Mouse (Mus musculus) heart, embryonic 11.5 days (tissue): ENCODE data around the gene Adgrl3. TPM values are rescaled to one million over a fixed set of nuclear protein-coding genes. Genes with fewer than 3 reads are reported as not detected.

Source experiments
- ATAC-seq: fragments of 200-750 bp; cut with Nextera tagmentation; replicated peaks from 2 replicates; pipeline ENCODE4 v1.8.0; 2017; ENCODE audit warnings: moderate library complexity; ENCODE audit not compliant: insufficient number of reproducible peaks, low FRiP score, low TSS enrichment
- H3K27ac ChIP-seq: fragments of 300-500 bp; sonication (generic); 2 replicates; pipeline ENCODE4 v1.5.1; 2014; ENCODE audit warnings: mild to moderate bottlenecking, low read depth, low read length
- H3K27me3 ChIP-seq: fragments of 300-500 bp; sonication (generic); 2 replicates; pipeline ENCODE4 v1.6.1; 2014; ENCODE audit warnings: mild to moderate bottlenecking, low read length, mixed read lengths; ENCODE audit not compliant: control insufficient read depth, insufficient read depth
- H3K36me3 ChIP-seq: fragments of 300-500 bp; sonication (generic); 2 replicates; pipeline ENCODE4 v1.6.1; 2014; ENCODE audit warnings: mild to moderate bottlenecking, low read length, moderate library complexity, mixed read lengths; ENCODE audit not compliant: control insufficient read depth, insufficient read depth
- H3K4me1 ChIP-seq: fragments of 300-500 bp; sonication (generic); 2 replicates; pipeline ENCODE4 v1.6.1; 2014; ENCODE audit warnings: low read length; ENCODE audit not compliant: control insufficient read depth, insufficient read depth
- H3K4me2 ChIP-seq: fragments of 300-500 bp; sonication (generic); 2 replicates; pipeline ENCODE4 v1.6.1; 2014; ENCODE audit warnings: mild to moderate bottlenecking, moderate library complexity
- H3K4me3 ChIP-seq: fragments of 300-500 bp; sonication (generic); 2 replicates; pipeline ENCODE4 v1.5.1; 2014; ENCODE audit warnings: low read depth, low read length
- H3K9ac ChIP-seq: fragments of 300-500 bp; sonication (generic); 2 replicates; pipeline ENCODE4 v1.6.1; 2014; ENCODE audit warnings: mild to moderate bottlenecking, low read depth, low read length, moderate library complexity
- H3K9me3 ChIP-seq: fragments of 300-500 bp; sonication (generic); replicated peaks from 2 replicates; pipeline ENCODE4 v1.6.1; 2016; ENCODE audit warnings: low read length; ENCODE audit not compliant: control insufficient read depth
- WGBS: fragments of 180-500 bp; shearing (Covaris S2); extraction: QIAGEN DNeasy Blood & Tissue Kit; methylation state at CpG from one replicate; pipeline ENCODE4 v1.1.7; 2014; ENCODE audit not compliant: insufficient replicate concordance; 5-methylcytosine and 5-hydroxymethylcytosine counted together
- polyA plus RNA-seq: library from polyadenylated mRNA; unstranded; fragments of >200 nt; fragmentation: Nextera tagmentation; extraction: Ambion mirVana; gene quantifications from 2 replicates; pipeline ENCODE4 v1.2.1, GENCODE M21; 2014

The Adgrl3 gene
- polyA plus RNA-seq, 1 experiment from 2014 or later: 9.9 TPM

GRCm38 (mm10) chr5:81671025-81671424 lies 651.1 kb downstream of the Adgrl3 start:
- WGBS: 69% methylated on average over 4 of the region's 4 CpGs
- no peak for ATAC-seq
- Histone ChIP-seq H3K4me2 (no peak overlapping the region), H3K27ac (no peak overlapping the region), H3K9me3 (no peaks in the 10 kb centered on the region), H3K9ac (no peak overlapping the region), H3K27me3 (no peaks in the 10 kb centered on the region), H3K4me3 (no peak overlapping the region), H3K4me1 (no peaks in the 10 kb centered on the region), H3K36me3 (no peaks in the 10 kb centered on the region)

GRCm38 (mm10) chr5:81674275-81674974 lies 654.5 kb downstream of the Adgrl3 start:
- Histone ChIP-seq H3K9ac (no peak overlapping the region), H3K27ac (no peak overlapping the region), H3K36me3 (no peaks in the 10 kb centered on the region), H3K4me1 (no peaks in the 10 kb centered on the region), H3K4me3 (no peak overlapping the region), H3K27me3 (no peaks in the 10 kb centered on the region), H3K9me3 (no peaks in the 10 kb centered on the region), H3K4me2 (no peak overlapping the region)
- ATAC-seq: no peak
- WGBS: 61% methylated on average over 4 of the region's 4 CpGs

DNA sequence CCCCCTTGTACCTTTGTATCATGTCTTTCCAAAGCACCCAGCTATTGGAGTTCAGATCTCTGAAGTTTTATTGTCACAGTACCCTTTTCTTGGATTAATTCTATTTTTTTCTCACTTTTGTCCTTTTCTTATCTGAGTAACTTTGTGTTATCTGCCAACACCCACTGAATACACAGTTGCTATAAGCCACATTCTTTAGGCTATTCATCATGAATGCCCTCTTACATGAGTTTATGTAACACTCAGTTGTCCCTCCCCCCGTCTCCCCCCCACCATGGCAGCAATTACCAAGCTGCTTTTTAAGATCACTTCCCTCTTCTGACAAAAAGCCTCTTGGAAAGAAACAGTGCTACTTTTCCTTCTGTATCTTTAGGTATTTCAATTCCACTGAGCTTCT lies 655.0 kb downstream of the Adgrl3 start:
- no peak overlapping the region for H3K9ac ChIP-seq
- no peak overlapping the region for H3K4me2 ChIP-seq
- H3K4me3 ChIP-seq: no peak overlapping the region
- 44% methylated on average over 1 of the region's 1 CpGs for WGBS
- no peaks in the 10 kb centered on the region for H3K9me3 ChIP-seq
- H3K27ac ChIP-seq: no peak overlapping the region
- H3K4me1 ChIP-seq: no peaks in the 10 kb centered on the region
- ATAC-seq: no peak
- no peaks in the 10 kb centered on the region for H3K36me3 ChIP-seq
- no peaks in the 10 kb centered on the region for H3K27me3 ChIP-seq

- no peak for ATAC-seq
- no peak overlapping the region for H3K4me3 ChIP-seq
- no peak overlapping the region for H3K27ac ChIP-seq
- H3K36me3 ChIP-seq: no peaks in the 10 kb centered on the region
- no peak overlapping the region for H3K9ac ChIP-seq
- H3K4me2 ChIP-seq: no peak overlapping the region
- H3K4me1 ChIP-seq: no peaks in the 10 kb centered on the region
- WGBS: 80% methylated on average over 1 of the region's 1 CpGs
- no peaks in the 10 kb centered on the region for H3K27me3 ChIP-seq
- H3K9me3 ChIP-seq: no peaks in the 10 kb centered on the region
These were observed 657.0 kb downstream of the Adgrl3 start for GRCm38 (mm10) chr5:81676896-81677295.

- H3K27me3 ChIP-seq: no peaks in the 10 kb centered on the region
- H3K27ac ChIP-seq: no peak overlapping the region
- H3K4me1 ChIP-seq: no peaks in the 10 kb centered on the region
- 81% methylated on average over 3 of the region's 3 CpGs for WGBS
- no peaks in the 10 kb centered on the region for H3K9me3 ChIP-seq
- no peak overlapping the region for H3K4me3 ChIP-seq
- no peaks in the 10 kb centered on the region for H3K36me3 ChIP-seq
- no peak overlapping the region for H3K9ac ChIP-seq
- no peak for ATAC-seq
- H3K4me2 ChIP-seq: no peak overlapping the region
These were observed 666.3 kb downstream of the Adgrl3 start for GRCm38 (mm10) chr5:81686206-81686605.

DNA sequence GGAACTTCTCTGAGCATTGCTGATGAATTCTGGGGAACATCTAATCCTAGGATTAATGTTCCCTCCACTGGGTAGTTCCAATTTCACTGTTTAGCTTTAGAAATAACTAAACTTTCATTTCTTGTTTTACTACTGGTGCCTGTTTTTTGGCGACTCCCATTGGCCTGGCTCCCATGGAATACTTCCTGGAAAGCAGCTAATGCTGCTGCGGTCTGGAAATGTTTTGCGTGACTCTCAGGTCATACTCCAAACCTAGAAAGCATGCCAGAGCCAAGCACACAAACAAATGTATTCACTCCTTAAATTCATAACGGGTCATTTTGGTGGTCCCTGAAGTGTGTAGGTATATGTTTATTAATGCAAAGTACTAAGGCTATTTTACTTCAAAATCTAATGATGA lies 666.9 kb downstream of the Adgrl3 start:
- Histone ChIP-seq H3K4me1 (no peaks in the 10 kb centered on the region), H3K9me3 (no peaks in the 10 kb centered on the region), H3K36me3 (no peaks in the 10 kb centered on the region), H3K4me3 (no peak overlapping the region), H3K27me3 (no peaks in the 10 kb centered on the region), H3K4me2 (no peak overlapping the region), H3K9ac (no peak overlapping the region), H3K27ac (no peak overlapping the region)
- WGBS: 85% methylated on average over 4 of the region's 4 CpGs
- no peak for ATAC-seq

DNA sequence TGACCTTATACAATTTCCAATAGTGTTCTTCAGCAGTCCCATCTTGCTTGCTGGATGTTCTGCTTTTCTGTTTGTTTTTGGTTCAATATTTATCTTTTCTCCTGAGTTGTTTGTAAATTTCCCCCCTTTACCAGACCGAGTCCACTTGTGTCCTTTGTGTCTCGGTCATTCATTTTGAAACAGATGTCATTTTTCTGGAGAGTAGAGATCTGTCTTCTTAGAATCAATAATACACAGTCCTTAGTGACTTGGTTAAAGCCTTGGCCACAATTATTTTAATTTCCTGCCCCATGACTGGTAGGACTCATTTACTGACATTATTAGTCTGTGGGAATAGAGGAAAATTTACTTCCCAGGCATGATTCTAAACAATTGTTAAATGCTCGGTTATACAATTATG lies 709.7 kb downstream of the Adgrl3 start:
- no peak overlapping the region for H3K27ac ChIP-seq
- no peaks in the 10 kb centered on the region for H3K9me3 ChIP-seq
- WGBS: 80% methylated on average over 3 of the region's 3 CpGs
- ATAC-seq: no peak
- H3K4me1 ChIP-seq: no peaks in the 10 kb centered on the region
- H3K4me2 ChIP-seq: no peak overlapping the region
- H3K27me3 ChIP-seq: no peaks in the 10 kb centered on the region
- H3K9ac ChIP-seq: no peak overlapping the region
- H3K36me3 ChIP-seq: no peaks in the 10 kb centered on the region
- H3K4me3 ChIP-seq: no peak overlapping the region

DNA sequence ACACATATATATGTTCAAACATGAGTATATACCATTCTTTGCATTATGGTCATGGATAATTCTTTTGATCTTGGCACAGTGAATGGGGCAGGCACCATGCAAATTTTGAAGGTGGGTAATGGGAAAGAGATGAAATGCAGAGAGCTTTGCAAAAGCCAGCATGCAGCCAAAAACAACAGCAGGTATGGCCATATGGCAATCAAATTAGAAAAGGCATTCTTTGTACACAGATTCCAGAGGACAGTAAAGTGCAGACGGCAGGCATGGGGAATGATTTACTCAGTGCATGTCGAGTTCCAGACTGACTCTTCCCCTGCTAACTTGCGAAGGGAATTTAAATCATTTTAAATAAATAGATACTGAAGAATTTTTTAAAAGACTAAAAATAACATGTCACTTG lies 716.1 kb downstream of the Adgrl3 start:
- no peaks in the 10 kb centered on the region for H3K36me3 ChIP-seq
- 72% methylated on average over 3 of the region's 3 CpGs for WGBS
- H3K27ac ChIP-seq: no peak overlapping the region
- H3K4me3 ChIP-seq: no peak overlapping the region
- H3K4me1 ChIP-seq: no peaks in the 10 kb centered on the region
- no peaks in the 10 kb centered on the region for H3K27me3 ChIP-seq
- ATAC-seq: no peak
- no peak overlapping the region for H3K9ac ChIP-seq
- H3K4me2 ChIP-seq: no peak overlapping the region
- H3K9me3 ChIP-seq: no peaks in the 10 kb centered on the region

GRCm38 (mm10) chr5:81738286-81739032 lies 718.5 kb downstream of the Adgrl3 start:
- no peak for ATAC-seq

More at GRCm38 (mm10) chr5:81738286-81739032, 718.5 kb downstream of the Adgrl3 start:
- Histone ChIP-seq H3K4me1 (no peaks in the 10 kb centered on the region), H3K27ac (no peak overlapping the region), H3K4me3 (no peak overlapping the region), H3K4me2 (no peak overlapping the region), H3K9ac (no peak overlapping the region), H3K36me3 (no peaks in the 10 kb centered on the region), H3K27me3 (no peaks in the 10 kb centered on the region), H3K9me3 (no peaks in the 10 kb centered on the region)
- 73% methylated on average over 3 of the region's 3 CpGs for WGBS
